Mouse (Mus musculus) CD4-positive, CD25-positive, alpha-beta regulatory T cell (primary cell): ENCODE results near the gene Cacna1d. TPM values are rescaled to one million over a fixed set of nuclear protein-coding genes. Genes with fewer than 3 reads are reported as not detected.

Source experiments
- polyA plus RNA-seq: library from polyadenylated mRNA; unstranded; fragments of 100-300 nt; shearing (Covaris generic); gene quantifications from one replicate; pipeline ENCODE4 v1.2.1, GENCODE M21; 2017

Gene Cacna1d
- 1.1 TPM for polyA plus RNA-seq

DNA sequence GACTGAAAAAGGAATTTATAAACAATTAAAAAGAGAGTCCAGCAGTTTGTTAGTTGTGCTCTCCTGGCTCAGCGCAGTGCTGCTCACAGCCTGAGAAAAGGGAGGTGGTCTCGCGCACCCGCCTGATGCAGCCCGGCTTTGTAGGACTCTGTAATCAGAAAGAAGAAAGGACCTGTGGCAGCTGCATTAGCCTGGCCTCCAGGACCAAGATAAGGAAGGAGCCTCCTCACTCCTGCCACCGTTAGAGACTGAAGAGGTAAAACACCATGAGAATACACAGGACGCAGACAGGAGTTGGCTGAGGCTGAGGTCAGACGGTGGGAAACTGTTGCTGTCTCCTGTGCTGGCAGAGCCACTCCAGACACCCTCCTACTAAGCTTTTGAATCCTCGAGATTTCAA is at the start of gene Cacna1d:
Gene Cacna1d (minus strand): TSS at position 114 of the 400 bp plus-strand sequence.

DNA sequence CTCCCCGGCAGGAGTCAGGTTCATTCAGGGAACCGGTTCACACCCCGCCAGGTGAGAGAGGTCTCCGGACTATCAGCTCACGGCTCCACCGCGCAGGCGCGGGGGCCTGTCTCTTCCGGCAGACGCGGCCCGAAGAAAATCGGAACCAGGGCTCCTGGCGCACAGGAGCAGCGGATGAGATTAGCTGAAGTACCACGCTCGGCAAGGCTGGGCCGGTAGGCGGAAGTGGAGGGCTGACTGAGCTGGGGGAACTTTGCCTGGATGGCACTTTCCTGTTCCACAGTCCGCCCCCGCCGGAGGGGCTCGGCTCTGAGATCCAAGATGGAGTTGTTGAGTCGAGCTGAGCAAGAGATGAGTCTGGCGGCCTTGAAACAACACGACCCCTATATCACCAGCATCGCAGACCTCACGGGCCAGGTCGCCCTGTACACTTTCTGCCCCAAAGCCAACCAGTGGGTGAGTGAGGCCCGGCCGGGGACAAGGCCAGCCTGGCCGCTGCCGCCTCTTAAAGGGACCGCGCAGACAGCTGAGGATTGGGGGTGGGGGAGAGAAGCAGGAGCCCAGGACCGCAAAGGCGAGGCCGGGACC is 11.8 kb downstream of the Cacna1d start, which contains the start of gene Dcp1a:
Gene Dcp1a (plus strand): TSS at position 175 of the 588 bp plus-strand sequence.

DNA sequence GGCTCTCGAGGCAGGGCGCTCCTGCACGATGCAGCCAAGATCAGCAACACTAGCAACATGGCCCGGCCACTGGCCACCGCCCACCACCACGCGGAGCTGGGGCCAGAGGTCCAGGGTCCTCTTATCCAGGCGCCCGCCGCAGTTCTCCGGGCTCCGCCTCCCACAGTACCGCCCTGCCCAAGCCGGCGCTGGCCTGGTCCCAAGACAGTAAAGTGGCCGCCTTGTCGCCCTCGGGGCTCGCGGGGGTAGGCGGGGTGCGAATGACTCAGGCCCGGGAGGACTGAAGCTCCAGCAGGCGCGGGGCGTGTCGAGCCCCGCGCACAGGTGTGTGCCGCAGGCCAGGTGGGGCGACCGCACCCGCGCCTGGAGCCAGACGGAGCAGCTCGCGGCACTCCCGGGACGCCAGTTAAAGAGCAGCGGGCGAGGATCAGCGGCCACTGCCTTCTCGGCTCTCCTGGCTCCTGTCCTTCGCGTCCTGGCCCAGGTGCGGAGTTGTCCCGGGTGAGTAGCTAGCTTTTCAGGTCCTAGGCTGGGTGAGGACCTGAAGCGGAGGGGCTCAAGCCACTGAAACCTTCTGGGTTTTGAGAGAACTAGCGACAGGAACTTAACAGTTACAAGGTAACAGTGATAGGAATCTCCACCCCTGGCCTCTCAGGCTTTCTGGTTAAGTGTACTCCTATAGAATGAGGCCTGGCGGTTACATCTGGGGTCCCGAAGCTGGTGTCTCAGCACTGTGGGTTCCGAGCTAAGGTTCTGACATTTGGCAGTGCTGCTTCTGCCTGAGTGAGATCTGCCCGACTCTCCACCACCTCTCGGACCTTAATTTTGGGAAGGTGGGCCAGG is 482.3 kb downstream of the Cacna1d start, which contains the start of the genes Il17rb and Chdh:
Gene Il17rb (minus strand): TSS at position 164 of the 843 bp plus-strand sequence.
Gene Chdh (plus strand): TSS at position 291 of the 843 bp plus-strand sequence.

Other genes starting within 250 kb of the Cacna1d start
- 57.7 TPM for gene Dcp1a, start 11.9 kb downstream of the Cacna1d start, polyA plus RNA-seq
- 233 TPM for gene Tkt, start 56.9 kb upstream of the Cacna1d start, polyA plus RNA-seq
- gene Prkcd, start 134.8 kb upstream of the Cacna1d start, polyA plus RNA-seq, result 103 TPM
- gene Rft1, start 162.9 kb upstream of the Cacna1d start, polyA plus RNA-seq, result 14.9 TPM
- 10.8 TPM for gene Sfmbt1, start 223.4 kb upstream of the Cacna1d start, polyA plus RNA-seq